Mouse (Mus musculus): ENCODE measurements around the gene Six3.

DNA sequence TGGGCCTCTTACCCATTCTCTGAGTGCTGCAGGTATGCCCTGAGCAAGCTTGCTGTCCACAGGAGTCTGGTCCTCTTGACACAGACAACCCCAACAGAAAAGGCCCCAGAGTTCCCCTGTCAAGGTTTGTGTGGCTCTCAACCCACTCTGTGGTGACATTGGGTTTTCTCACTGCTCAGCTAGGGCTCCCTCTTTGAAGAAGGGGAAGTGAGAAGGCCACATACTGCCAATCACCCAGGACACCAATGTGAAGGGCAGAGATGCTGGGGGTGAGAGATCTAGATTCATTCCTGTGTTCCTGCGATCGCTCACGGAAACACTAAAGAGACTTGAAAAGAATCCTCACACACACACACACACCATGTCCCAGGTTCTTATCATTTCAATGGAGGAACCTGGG lies 39.4 kb upstream of the Six3 start:
- TF ChIP-seq CTCF (IDR thresholded peaks at IDR 0.05; ENCODE audit: borderline replicate concordance, insufficient read depth, low read length): no peak
- no peak for TF ChIP-seq POLR2A (IDR thresholded peaks at IDR 0.05; ENCODE audit: low read depth, low read length)
